Mouse (Mus musculus): ENCODE measurements around the gene Kcne4.
"Not testable (repeated sequence)": the region's sequence is repeated elsewhere in the genome, so short reads cannot be mapped to it uniquely, and the experiment has no call there.

Kcne4 gene

GRCm38 (mm10) chr1:78816639-78817038 lies at the start of gene Kcne4:
Gene Kcne4, plus strand, starts transcription at chr1:78816758.
- no peak for DNase-seq (ENCODE audit: low spot score)

GRCm38 (mm10) chr1:78781899-78782298 lies 34.7 kb upstream of the Kcne4 start:
- no peak for DNase-seq (ENCODE audit: low spot score)

- not testable (repeated sequence) for DNase-seq (ENCODE audit: low spot score)
Observed at GRCm38 (mm10) chr1:78784936-78785335, 31.6 kb upstream of the Kcne4 start.

- peak; percentile 21 for DNase-seq (ENCODE audit: low spot score)
Observed at GRCm38 (mm10) chr1:78789744-78790143, 26.8 kb upstream of the Kcne4 start.

GRCm38 (mm10) chr1:78807428-78807827 lies 9.1 kb upstream of the Kcne4 start:
- no peak for DNase-seq (ENCODE audit: low spot score)

GRCm38 (mm10) chr1:78809819-78810218 lies 6.7 kb upstream of the Kcne4 start:
- no peak for DNase-seq (ENCODE audit: low spot score)

- no peak for DNase-seq (ENCODE audit: low spot score)
Observed at GRCm38 (mm10) chr1:78810904-78811303, 5.7 kb upstream of the Kcne4 start.

GRCm38 (mm10) chr1:78811975-78812490 lies 4.5 kb upstream of the Kcne4 start:
- DNase-seq (ENCODE audit: low spot score) = no peak

GRCm38 (mm10) chr1:78817756-78818155 lies 1.2 kb downstream of the Kcne4 start:
- no peak for DNase-seq (ENCODE audit: low spot score)

- no peak for DNase-seq (ENCODE audit: low spot score)
Observed at GRCm38 (mm10) chr1:78818630-78819526, 2.3 kb downstream of the Kcne4 start.

- DNase-seq (ENCODE audit: low spot score) = no peak
Observed at GRCm38 (mm10) chr1:78819592-78819991, 3.0 kb downstream of the Kcne4 start.

GRCm38 (mm10) chr1:78820176-78820575 lies 3.6 kb downstream of the Kcne4 start:
- DNase-seq (ENCODE audit: low spot score) = no peak

GRCm38 (mm10) chr1:78821111-78821510 lies 4.6 kb downstream of the Kcne4 start:
- no peak for DNase-seq (ENCODE audit: low spot score)

- DNase-seq (ENCODE audit: low spot score) = peak; percentile 60
Observed at GRCm38 (mm10) chr1:78821733-78822430, 5.3 kb downstream of the Kcne4 start.

GRCm38 (mm10) chr1:78825246-78825645 lies 8.7 kb downstream of the Kcne4 start:
- DNase-seq (ENCODE audit: low spot score) = no peak

- no peak for DNase-seq (ENCODE audit: low spot score)
Observed at GRCm38 (mm10) chr1:78838468-78838867, 21.9 kb downstream of the Kcne4 start.

- no peak for DNase-seq (ENCODE audit: low spot score)
Observed at GRCm38 (mm10) chr1:78840769-78841168, 24.2 kb downstream of the Kcne4 start.

GRCm38 (mm10) chr1:78845661-78846060 lies 29.1 kb downstream of the Kcne4 start:
- no peak for DNase-seq (ENCODE audit: low spot score)

GRCm38 (mm10) chr1:78846471-78846870 lies 29.9 kb downstream of the Kcne4 start:
- DNase-seq (ENCODE audit: low spot score) = peak; percentile 17

- no peak for DNase-seq (ENCODE audit: low spot score)
Observed at GRCm38 (mm10) chr1:78852408-78853093, 36.0 kb downstream of the Kcne4 start.

- no peak for DNase-seq (ENCODE audit: low spot score)
Observed at GRCm38 (mm10) chr1:78853094-78853445, 36.5 kb downstream of the Kcne4 start.

GRCm38 (mm10) chr1:78854306-78854705 lies 37.7 kb downstream of the Kcne4 start:
- no peak for DNase-seq (ENCODE audit: low spot score)
